Mouse (Mus musculus): ENCODE measurements around the gene Ftl1. TPM values are rescaled to one million over a fixed set of nuclear protein-coding genes. Genes with fewer than 3 reads are reported as not detected.
A peak's percentile ranks its signal among the peaks of the same experiment; 100 is the strongest.
"Not testable (repeated sequence)": the region's sequence is repeated elsewhere in the genome, so short reads cannot be mapped to it uniquely, and the experiment has no call there.

Gene Ftl1
- 100 to 1,000 TPM; 231 to 265 TPM for total RNA-seq (2021)
- long read RNA-seq, experiment 1, transcript Ftl1-201 (4 exons, 968 nt), result major isoform, 422 of 428 reads
- long read RNA-seq, experiment 1, partial matches to known transcripts, result 2 of 428 reads
- long read RNA-seq, experiment 1, other reads (novel, unspliced or antisense), result 1 of 428 reads
- long read RNA-seq, experiment 2, transcript Ftl1-201 (4 exons, 968 nt), result major isoform, 270 of 276 reads
- long read RNA-seq, experiment 2, partial matches to known transcripts, result 1 of 276 reads
- long read RNA-seq, experiment 2, other reads (novel, unspliced or antisense), result 1 of 276 reads

- DNase-seq, result peak; percentile 93 to 94
- intact Hi-C loops (cut with DNase I), result loop anchor here (5.0 kb wide), 1 partner anchor 243 kb away; no protein-coding TSS in a partner anchor
Measured at GRCm38 (mm10) chr7:45459564-45460140, at the start of gene Ftl1. Gene Ftl1 (minus strand): TSS chr7:45459884.

GRCm38 (mm10) chr7:45509181-45509882 lies 49.6 kb upstream of the Ftl1 start:
- no peak for DNase-seq
- intact Hi-C loops (cut with DNase I), result no loop called here

GRCm38 (mm10) chr7:45508561-45508960 lies 48.9 kb upstream of the Ftl1 start:
- no peak for DNase-seq
- intact Hi-C loops (cut with DNase I), result no loop called here

GRCm38 (mm10) chr7:45507583-45507982 lies 47.9 kb upstream of the Ftl1 start:
- DNase-seq, result no peak
- intact Hi-C loops (cut with DNase I), result no loop called here

GRCm38 (mm10) chr7:45498427-45498826 lies 38.7 kb upstream of the Ftl1 start:
- intact Hi-C loops (cut with DNase I), result no loop called here
- no peak for DNase-seq

- DNase-seq, result peak; percentile 31 to 37
Measured at GRCm38 (mm10) chr7:45494548-45494947, 34.9 kb upstream of the Ftl1 start.

GRCm38 (mm10) chr7:45492951-45493350 lies 33.3 kb upstream of the Ftl1 start:
- intact Hi-C loops (cut with DNase I), result no loop called here

More at GRCm38 (mm10) chr7:45494548-45494947, 34.9 kb upstream of the Ftl1 start:
- intact Hi-C loops (cut with DNase I), result no loop called here

GRCm38 (mm10) chr7:45492225-45492844 lies 32.7 kb upstream of the Ftl1 start:
- DNase-seq, result no peak
- intact Hi-C loops (cut with DNase I), result no loop called here

More at GRCm38 (mm10) chr7:45492951-45493350, 33.3 kb upstream of the Ftl1 start:
- peak; percentile 36 to 63 for DNase-seq

GRCm38 (mm10) chr7:45491264-45491663 lies 31.6 kb upstream of the Ftl1 start:
- DNase-seq, result no peak
- intact Hi-C loops (cut with DNase I), result no loop called here

GRCm38 (mm10) chr7:45490822-45491221 lies 31.1 kb upstream of the Ftl1 start:
- no peak for DNase-seq
- intact Hi-C loops (cut with DNase I), result no loop called here

- DNase-seq, result no peak
- intact Hi-C loops (cut with DNase I), result no loop called here
Measured at GRCm38 (mm10) chr7:45489578-45489977, 29.9 kb upstream of the Ftl1 start.

- peak; percentile 66 to 71 for DNase-seq
- intact Hi-C loops (cut with DNase I), result no loop called here
Measured at GRCm38 (mm10) chr7:45488293-45489204, 28.9 kb upstream of the Ftl1 start, which contains the start of gene Dhdh. Gene Dhdh (minus strand): TSS chr7:45488805.

- DNase-seq, result no peak
- intact Hi-C loops (cut with DNase I), result no loop called here
Measured at GRCm38 (mm10) chr7:45487861-45488292, 28.2 kb upstream of the Ftl1 start.

- no peak for DNase-seq
Measured at GRCm38 (mm10) chr7:45486761-45487415, 27.2 kb upstream of the Ftl1 start, which contains the start of gene Gm45808. Gene Gm45808 (minus strand): TSS chr7:45486811.

GRCm38 (mm10) chr7:45486158-45486557 lies 26.5 kb upstream of the Ftl1 start:
- no peak for DNase-seq
- intact Hi-C loops (cut with DNase I), result no loop called here

More at GRCm38 (mm10) chr7:45486761-45487415, 27.2 kb upstream of the Ftl1 start, which contains the start of gene Gm45808:
- intact Hi-C loops (cut with DNase I), result no loop called here

GRCm38 (mm10) chr7:45484985-45485384 lies 25.3 kb upstream of the Ftl1 start:
- intact Hi-C loops (cut with DNase I), result not testable (repeated sequence)

GRCm38 (mm10) chr7:45482166-45482565 lies 22.5 kb upstream of the Ftl1 start:
- DNase-seq, result no peak
- intact Hi-C loops (cut with DNase I), result no loop called here

More at GRCm38 (mm10) chr7:45484985-45485384, 25.3 kb upstream of the Ftl1 start:
- not testable (repeated sequence) for DNase-seq

- peak; percentile 49 to 64 for DNase-seq
- intact Hi-C loops (cut with DNase I), result no loop called here
Measured at GRCm38 (mm10) chr7:45481374-45481927, 21.8 kb upstream of the Ftl1 start, which contains the start of gene Tulp2. Gene Tulp2 (plus strand): TSS chr7:45481877.

- intact Hi-C loops (cut with DNase I); DNase-seq: not testable (repeated sequence)
Measured at GRCm38 (mm10) chr7:45480310-45480709, 20.6 kb upstream of the Ftl1 start.

Measured in heart, postnatal 14 days (tissue).